Mouse (Mus musculus): ENCODE measurements around the gene Ash1l. TPM values are rescaled to one million over a fixed set of nuclear protein-coding genes. Genes with fewer than 3 reads are reported as not detected.

Gene Ash1l
- polyA plus RNA-seq, 1 experiment from 2014 or later, result 19.8 TPM

DNA sequence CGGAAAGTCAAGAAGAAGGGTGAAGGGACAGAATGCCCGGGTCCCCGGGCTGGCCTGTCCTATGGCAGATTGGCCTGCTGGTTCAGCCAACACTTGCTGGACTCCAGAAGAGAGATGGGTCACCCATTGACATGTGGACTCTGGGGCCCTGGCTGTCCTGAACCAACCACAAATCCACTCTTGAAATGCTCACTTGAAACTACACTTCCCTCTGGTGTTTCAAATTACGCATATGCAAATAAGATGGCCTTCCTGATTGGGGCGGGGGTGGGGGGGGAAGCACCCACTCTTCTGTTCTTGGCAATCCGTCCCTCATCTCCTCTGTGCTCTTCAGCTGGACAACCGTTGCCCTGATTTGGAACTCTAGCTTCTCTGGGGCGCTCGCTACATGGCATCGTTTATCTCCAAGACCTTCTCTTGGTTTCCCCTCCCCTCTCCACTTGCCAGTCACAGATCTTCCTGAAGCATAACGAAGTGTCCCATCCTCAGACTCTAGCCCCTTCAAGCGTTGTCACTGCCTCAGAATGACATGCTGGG is 134.3 kb downstream of the Ash1l start:
- no peaks in the 10 kb centered on the region for H3K27me3 ChIP-seq (replicated peaks)
- H3K9ac ChIP-seq, result no peak overlapping the region
- no peaks in the 10 kb centered on the region for H3K9me3 ChIP-seq
- 80% methylated on average over 12 of the region's 12 CpGs for WGBS
- H3K27ac ChIP-seq, result no peak overlapping the region
- no peak for ATAC-seq (ENCODE audit: insufficient read depth, low FRiP score, low read depth)
- peaks cover 18% of the 10 kb centered on the region for H3K4me1 ChIP-seq
- no peak overlapping the region for H3K4me3 ChIP-seq (replicated peaks)
- peaks cover 6% of the 10 kb centered on the region for H3K36me3 ChIP-seq
- H3K4me2 ChIP-seq, result no peak overlapping the region

DNA sequence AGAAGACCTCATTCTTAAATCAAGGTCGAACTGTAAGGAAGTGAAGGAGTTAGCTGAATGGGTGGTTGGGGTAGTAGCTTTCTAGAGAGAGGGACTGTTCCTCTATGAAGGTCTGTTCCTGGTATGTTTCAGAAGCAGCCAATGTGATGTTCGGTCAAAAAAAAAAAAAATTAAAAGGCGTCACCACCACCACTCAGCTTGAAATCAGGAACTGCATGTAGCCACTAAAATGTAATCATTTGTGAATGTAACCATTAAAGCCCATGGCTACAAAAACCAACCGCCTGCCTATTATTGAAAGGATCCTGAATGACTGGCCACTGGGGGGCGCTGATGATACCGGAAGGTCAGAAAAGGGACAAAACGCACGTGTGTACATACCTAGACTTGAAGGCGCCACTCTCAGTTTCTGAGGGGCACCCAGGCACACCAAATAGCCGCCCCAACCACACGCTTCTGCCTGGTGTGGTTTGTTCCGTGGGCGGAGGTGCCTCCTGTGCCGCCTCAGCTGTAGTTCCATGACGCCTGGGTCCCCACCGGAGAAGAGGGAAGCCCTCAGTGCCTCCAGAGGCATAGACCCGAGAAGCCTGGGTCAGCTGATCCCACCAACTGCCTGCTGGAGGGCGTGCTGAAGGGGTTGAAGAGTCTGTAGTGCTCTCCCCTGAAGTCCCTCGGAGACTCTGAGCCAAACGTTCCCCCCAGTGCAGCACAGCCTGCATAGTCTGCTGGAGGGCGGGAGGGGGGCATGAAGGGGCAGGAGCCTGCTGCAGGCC is 137.1 kb downstream of the Ash1l start:
- WGBS, result 24% methylated on average over 21 of the region's 21 CpGs
- no peak for ATAC-seq (ENCODE audit: insufficient read depth, low FRiP score, low read depth)
- 0 out of 2 replicates have a peak, but pooled peaks cover 5% of the 10 kb centered on the region for H3K36me3 ChIP-seq
- no peak overlapping the region; the same call in 1 of the 2 replicates for H3K27ac ChIP-seq
- H3K9ac ChIP-seq, result no peak overlapping the region
- no peaks in the 10 kb centered on the region for H3K9me3 ChIP-seq
- H3K4me3 ChIP-seq (replicated peaks), result 0 out of 2 replicates have a peak overlapping the region, but pooled peaks have one; percentile 6
- peak overlapping the region; percentile 46 for H3K4me2 ChIP-seq
- H3K4me1 ChIP-seq, result peaks cover 25% of the 10 kb centered on the region
- peaks cover 6% of the 10 kb centered on the region; the same call in 1 of the 2 replicates for H3K27me3 ChIP-seq (replicated peaks)

DNA sequence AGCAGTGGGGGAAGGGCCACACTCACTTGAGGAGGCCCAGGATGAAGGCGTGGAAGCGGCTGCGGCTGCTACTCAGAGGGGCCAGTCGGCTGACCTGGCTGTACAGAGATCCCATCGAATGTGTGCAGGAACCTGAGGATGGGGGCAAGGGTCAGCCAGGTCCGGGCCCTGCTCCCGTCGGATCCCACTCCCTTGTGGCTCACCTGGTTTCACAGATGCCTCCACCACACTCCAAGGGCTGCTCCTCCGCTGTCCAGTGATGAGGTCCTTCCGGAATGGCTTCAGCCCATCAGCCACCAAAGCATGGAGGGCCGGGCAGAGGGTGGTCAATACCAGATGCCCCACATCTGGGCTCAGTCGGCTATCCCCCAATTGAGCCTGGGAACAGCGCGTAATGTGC is 138.6 kb downstream of the Ash1l start:
- H3K4me2 ChIP-seq, result peak overlapping the region; percentile 100
- peaks cover 6% of the 10 kb centered on the region; the same call in 1 of the 2 replicates for H3K27me3 ChIP-seq (replicated peaks)
- H3K9me3 ChIP-seq, result no peaks in the 10 kb centered on the region
- H3K36me3 ChIP-seq, result 0 out of 2 replicates have a peak, but pooled peaks cover 5% of the 10 kb centered on the region
- ATAC-seq (ENCODE audit: insufficient read depth, low FRiP score, low read depth), result no peak
- H3K4me1 ChIP-seq, result peaks cover 29% of the 10 kb centered on the region
- H3K9ac ChIP-seq, result 0 out of 2 replicates have a peak overlapping the region, but pooled peaks have one; percentile 32
- WGBS, result 59% methylated on average over 14 of the region's 14 CpGs
- H3K4me3 ChIP-seq (replicated peaks), result peak overlapping the region; percentile 63
- H3K27ac ChIP-seq, result no peak overlapping the region

- under 1% methylated on average over 40 of the region's 40 CpGs for WGBS
- H3K4me2 ChIP-seq, result peak overlapping the region; percentile 100
- no peaks in the 10 kb centered on the region for H3K9me3 ChIP-seq
- ATAC-seq (ENCODE audit: insufficient read depth, low FRiP score, low read depth), result peak; percentile 82
- H3K4me1 ChIP-seq, result peaks cover 29% of the 10 kb centered on the region
- H3K27ac ChIP-seq, result peak overlapping the region; percentile 88
- peak overlapping the region; percentile 55 for H3K9ac ChIP-seq
- H3K4me3 ChIP-seq (replicated peaks), result peak overlapping the region; percentile 63
- H3K27me3 ChIP-seq (replicated peaks), result peaks cover 6% of the 10 kb centered on the region; the same call in 1 of the 2 replicates
- peaks cover 12% of the 10 kb centered on the region; the same call in 1 of the 2 replicates for H3K36me3 ChIP-seq
Measured at GRCm38 (mm10) chr3:89089882-89090591, 139.6 kb downstream of the Ash1l start.

- Histone ChIP-seq H3K4me2 (peak overlapping the region; percentile 100), H3K27ac (peak overlapping the region; percentile 88), H3K4me1 (peaks cover 29% of the 10 kb centered on the region), H3K4me3 (replicated peaks) (peak overlapping the region; percentile 63), H3K9ac (peak overlapping the region; percentile 55), H3K36me3 (peaks cover 10% of the 10 kb centered on the region; the same call in 1 of the 2 replicates), H3K9me3 (no peaks in the 10 kb centered on the region), H3K27me3 (replicated peaks) (peaks cover 6% of the 10 kb centered on the region; the same call in 1 of the 2 replicates)
- peak; percentile 67 for ATAC-seq (ENCODE audit: insufficient read depth, low FRiP score, low read depth)
- WGBS, result under 1% methylated on average over 72 of the region's 74 CpGs
Measured at GRCm38 (mm10) chr3:89090694-89091655, 140.6 kb downstream of the Ash1l start.

DNA sequence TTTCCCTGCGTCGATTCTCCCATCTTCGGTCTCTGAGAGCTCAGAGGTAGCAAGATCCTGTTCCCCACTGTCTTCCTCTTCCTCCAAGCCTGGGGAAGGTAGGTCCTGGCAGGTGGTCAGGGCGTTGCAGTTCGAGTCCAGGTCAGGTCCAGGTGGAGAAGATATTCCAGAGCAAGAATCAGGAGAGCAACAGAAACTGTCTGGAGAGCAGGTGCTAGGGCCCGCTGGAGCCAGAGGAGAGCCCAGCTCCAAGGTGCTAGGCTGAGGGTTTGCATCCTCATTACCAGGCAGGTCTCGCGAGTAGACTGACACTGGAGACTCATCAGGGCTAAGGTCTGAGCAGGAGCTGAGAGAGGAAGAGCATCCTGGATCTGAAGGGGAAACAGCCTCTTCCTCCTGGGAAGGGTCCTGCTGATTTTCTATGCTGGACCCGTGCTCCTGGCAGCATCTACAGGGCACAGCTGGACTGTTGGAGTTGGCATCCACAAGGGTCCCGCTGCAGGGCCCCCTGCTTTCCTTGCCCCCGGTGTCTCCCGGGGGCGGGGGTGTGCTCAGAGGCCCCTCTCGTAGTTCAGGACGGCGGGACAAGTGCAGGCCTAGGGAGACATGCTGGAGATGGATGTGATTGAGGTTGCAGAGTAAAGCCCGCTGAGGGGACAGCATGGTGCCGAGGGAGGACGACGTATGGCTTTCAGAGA is 141.5 kb downstream of the Ash1l start:
- Histone ChIP-seq H3K4me1 (peaks cover 29% of the 10 kb centered on the region), H3K27me3 (replicated peaks) (peaks cover 6% of the 10 kb centered on the region; the same call in 1 of the 2 replicates), H3K27ac (no peak overlapping the region), H3K9ac (no peak overlapping the region; the same call in 1 of the 2 replicates), H3K36me3 (peaks cover 15% of the 10 kb centered on the region; the same call in 1 of the 2 replicates), H3K4me2 (peak overlapping the region; percentile 100), H3K9me3 (no peaks in the 10 kb centered on the region), H3K4me3 (replicated peaks) (peak overlapping the region; percentile 63)
- 17% methylated on average over 20 of the region's 20 CpGs for WGBS
- ATAC-seq (ENCODE audit: insufficient read depth, low FRiP score, low read depth), result no peak

DNA sequence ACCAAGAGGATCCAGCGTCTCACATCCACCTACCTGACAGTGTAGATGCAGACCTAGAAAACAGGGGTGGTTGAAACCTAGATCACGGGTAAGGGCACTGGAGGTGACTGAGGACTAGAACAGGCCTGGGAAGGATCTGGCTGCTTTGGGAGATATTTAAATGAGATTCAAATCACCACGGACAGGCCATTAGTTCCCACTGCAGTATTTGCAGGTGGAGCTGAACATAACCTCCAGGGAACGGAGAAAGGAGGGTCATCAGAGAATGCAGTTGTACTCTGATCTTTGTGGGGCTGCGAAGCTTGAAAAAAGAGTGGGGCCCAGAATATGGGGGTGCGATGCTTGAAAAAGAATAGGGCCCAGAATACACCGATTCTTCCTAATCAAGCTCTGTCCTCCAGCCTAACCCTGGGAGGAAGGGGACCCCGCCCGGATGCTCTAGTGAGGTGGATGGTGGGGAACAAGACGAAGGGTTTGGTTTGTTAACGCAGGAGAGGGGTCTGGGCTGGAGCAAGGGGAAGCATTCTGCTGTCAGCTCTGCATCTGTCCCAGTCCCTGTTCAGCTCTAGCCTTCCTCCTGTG is 142.2 kb downstream of the Ash1l start:
- H3K27ac ChIP-seq, result no peak overlapping the region
- WGBS, result 29% methylated on average over 11 of the region's 11 CpGs
- peaks cover 28% of the 10 kb centered on the region for H3K4me1 ChIP-seq
- no peak for ATAC-seq (ENCODE audit: insufficient read depth, low FRiP score, low read depth)
- H3K4me3 ChIP-seq (replicated peaks), result peak overlapping the region; percentile 63
- peaks cover 6% of the 10 kb centered on the region; the same call in 1 of the 2 replicates for H3K27me3 ChIP-seq (replicated peaks)
- H3K4me2 ChIP-seq, result peak overlapping the region; percentile 100
- no peaks in the 10 kb centered on the region for H3K9me3 ChIP-seq
- H3K9ac ChIP-seq, result no peak overlapping the region
- H3K36me3 ChIP-seq, result peaks cover 18% of the 10 kb centered on the region; the same call in 1 of the 2 replicates

GRCm38 (mm10) chr3:89093175-89093574 is 142.8 kb downstream of the Ash1l start, which contains the start of gene Rusc1:
Rusc1 (minus strand) TSS chr3:89093311.
- Histone ChIP-seq H3K4me1 (peaks cover 22% of the 10 kb centered on the region), H3K4me3 (replicated peaks) (peak within 1 kb of the TSS; percentile 63), H3K27ac (peak within 1 kb of the TSS; percentile 35; the same call in 1 of the 2 replicates), H3K36me3 (peaks cover 23% of the 10 kb centered on the region), H3K27me3 (replicated peaks) (peaks cover 6% of the 10 kb centered on the region; the same call in 1 of the 2 replicates), H3K4me2 (peak within 1 kb of the TSS; percentile 100), H3K9ac (no peak within 1 kb of the TSS), H3K9me3 (no peaks in the 10 kb centered on the region)
- peak; percentile 54 for ATAC-seq (ENCODE audit: insufficient read depth, low FRiP score, low read depth)
- WGBS, result 1% methylated on average over 18 of the region's 18 CpGs

- H3K4me2 ChIP-seq, result no peak overlapping the region
- H3K27me3 ChIP-seq (replicated peaks), result peaks cover 6% of the 10 kb centered on the region; the same call in 1 of the 2 replicates
- H3K4me1 ChIP-seq, result peaks cover 16% of the 10 kb centered on the region
- 79% methylated on average over 10 of the region's 10 CpGs for WGBS
- ATAC-seq (ENCODE audit: insufficient read depth, low FRiP score, low read depth), result no peak
- peaks cover 29% of the 10 kb centered on the region for H3K36me3 ChIP-seq
- H3K9ac ChIP-seq, result no peak overlapping the region
- peak overlapping the region; percentile 35; the same call in 1 of the 2 replicates for H3K27ac ChIP-seq
- H3K4me3 ChIP-seq (replicated peaks), result no peak overlapping the region
- H3K9me3 ChIP-seq, result no peaks in the 10 kb centered on the region
Measured at GRCm38 (mm10) chr3:89094021-89094420, 143.6 kb downstream of the Ash1l start.

DNA sequence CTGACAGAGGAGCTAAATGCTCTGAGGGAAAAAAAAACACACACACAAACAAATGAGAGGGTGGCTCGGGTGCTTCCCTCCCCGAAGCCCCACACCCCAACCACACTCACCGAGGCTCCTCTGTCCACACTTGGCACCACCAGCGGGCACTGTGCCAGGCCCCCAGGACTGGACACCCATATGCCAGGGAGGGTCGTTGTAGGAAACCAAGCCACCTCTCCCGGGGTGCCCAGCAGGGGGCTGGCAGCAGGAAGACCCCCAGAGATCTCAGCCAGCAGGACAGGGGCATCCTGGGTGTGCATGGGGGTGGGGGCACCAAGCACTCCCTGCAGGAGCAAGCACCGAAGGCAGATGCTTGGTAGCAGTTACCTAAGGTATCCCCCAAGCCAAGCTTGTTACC is 150.4 kb downstream of the Ash1l start, which contains the start of gene Gm43738:
Gm43738 (minus strand) TSS at position 289 of the 400 bp plus-strand sequence.
- peaks cover 18% of the 10 kb centered on the region for H3K4me1 ChIP-seq
- peaks cover 20% of the 10 kb centered on the region for H3K36me3 ChIP-seq

More for the DNA sequence above, 150.4 kb downstream of the Ash1l start, which contains the start of gene Gm43738:
- peak within 1 kb of the TSS; percentile 94 for H3K4me2 ChIP-seq
- H3K27me3 ChIP-seq (replicated peaks), result no peaks in the 10 kb centered on the region
- 43% methylated on average over 7 of the region's 7 CpGs for WGBS
- no peaks in the 10 kb centered on the region for H3K9me3 ChIP-seq
- peak within 1 kb of the TSS; percentile 55 for H3K4me3 ChIP-seq (replicated peaks)
- H3K27ac ChIP-seq, result peak within 1 kb of the TSS; percentile 67
- peak within 1 kb of the TSS; percentile 44 for H3K9ac ChIP-seq
- ATAC-seq (ENCODE audit: insufficient read depth, low FRiP score, low read depth), result no peak
